Mouse (Mus musculus) neural tube, embryonic 15.5 days (tissue): ENCODE data around the gene Ahdc1. TPM values are rescaled to one million over a fixed set of nuclear protein-coding genes. Genes with fewer than 3 reads are reported as not detected.

Source experiments
- ATAC-seq: fragments of 200-750 bp; cut with Nextera tagmentation; 2 replicates; pipeline ENCODE4 v1.8.0; 2017; ENCODE audit warnings: mild to moderate bottlenecking, moderate TSS enrichment, moderate library complexity; ENCODE audit not compliant: low FRiP score
- H3K27ac ChIP-seq: fragments of 300-500 bp; sonication (generic); replicated peaks from 2 replicates; pipeline ENCODE4 v1.5.1; 2015; ENCODE audit warnings: mild to moderate bottlenecking, inconsistent platforms
- H3K27me3 ChIP-seq: fragments of 300-500 bp; sonication (generic); replicated peaks from 2 replicates; pipeline ENCODE4 v1.6.1; 2015; ENCODE audit warnings: inconsistent platforms
- H3K36me3 ChIP-seq: fragments of 300-500 bp; sonication (generic); 2 replicates; pipeline ENCODE4 v1.6.1; 2015; ENCODE audit warnings: inconsistent platforms
- H3K4me1 ChIP-seq: fragments of 300-500 bp; sonication (generic); 2 replicates; pipeline ENCODE4 v1.6.1; 2015; ENCODE audit warnings: inconsistent platforms
- H3K4me2 ChIP-seq: fragments of 300-500 bp; sonication (generic); 2 replicates; pipeline ENCODE4 v1.6.1; 2015; ENCODE audit warnings: inconsistent platforms, mild to moderate bottlenecking, moderate library complexity
- H3K4me3 ChIP-seq: fragments of 300-500 bp; sonication (generic); replicated peaks from 2 replicates; pipeline ENCODE4 v1.5.1; 2015; ENCODE audit warnings: mild to moderate bottlenecking, inconsistent platforms
- H3K9ac ChIP-seq: fragments of 300-500 bp; sonication (generic); replicated peaks from 2 replicates; pipeline ENCODE4 v1.6.1; 2015; ENCODE audit warnings: mild to moderate bottlenecking, inconsistent platforms
- H3K9me3 ChIP-seq: fragments of 300-500 bp; sonication (generic); replicated peaks from 2 replicates; pipeline ENCODE4 v1.6.1; 2016; ENCODE audit warnings: inconsistent platforms
- WGBS: fragments of 180-500 bp; shearing (Covaris S2); methylation state at CpG from one replicate; pipeline ENCODE4 v1.1.7; 2015; ENCODE audit warnings: mixed read lengths; 5-methylcytosine and 5-hydroxymethylcytosine counted together
- polyA plus RNA-seq: library from polyadenylated mRNA; unstranded; fragments of >200 nt; fragmentation: Nextera tagmentation; extraction: Ambion mirVana; gene quantifications from 2 replicates; pipeline ENCODE4 v1.2.1, GENCODE M21; 2015

The Ahdc1 gene
- polyA plus RNA-seq, 1 experiment from 2014 or later = 11.0 TPM

GRCm38 (mm10) chr4:133052029-133052745, 41.1 kb downstream of the Ahdc1 start:
- H3K9ac ChIP-seq = no peak overlapping the region; the same call in 1 of the 2 replicates

GRCm38 (mm10) chr4:133052995-133053572, 42.0 kb downstream of the Ahdc1 start:
- Histone ChIP-seq H3K27ac (peak overlapping the region; percentile 74; the same call in 1 of the 2 replicates), H3K9ac (no peak overlapping the region), H3K36me3 (no peaks in the 10 kb centered on the region), H3K9me3 (no peaks in the 10 kb centered on the region), H3K27me3 (no peaks in the 10 kb centered on the region), H3K4me2 (no peak overlapping the region), H3K4me3 (no peak overlapping the region), H3K4me1 (peaks cover 80% of the 10 kb centered on the region)
- WGBS = 86% methylated on average over 13 of the region's 13 CpGs
- no peak for ATAC-seq

More at GRCm38 (mm10) chr4:133052029-133052745, 41.1 kb downstream of the Ahdc1 start:
- H3K4me2 ChIP-seq = no peak overlapping the region
- H3K4me3 ChIP-seq = no peak overlapping the region
- no peak for ATAC-seq
- no peaks in the 10 kb centered on the region for H3K27me3 ChIP-seq
- H3K4me1 ChIP-seq = peaks cover 80% of the 10 kb centered on the region
- H3K27ac ChIP-seq = peak overlapping the region; percentile 74
- H3K36me3 ChIP-seq = no peaks in the 10 kb centered on the region
- 32% methylated on average over 6 of the region's 6 CpGs for WGBS
- no peaks in the 10 kb centered on the region for H3K9me3 ChIP-seq

GRCm38 (mm10) chr4:133054530-133054929, 43.5 kb downstream of the Ahdc1 start:
- Histone ChIP-seq H3K36me3 (no peaks in the 10 kb centered on the region), H3K9me3 (no peaks in the 10 kb centered on the region), H3K4me3 (no peak overlapping the region), H3K4me1 (peaks cover 79% of the 10 kb centered on the region), H3K27ac (no peak overlapping the region), H3K4me2 (no peak overlapping the region), H3K27me3 (no peaks in the 10 kb centered on the region), H3K9ac (no peak overlapping the region)
- no peak for ATAC-seq
- whole genome bisulfite sequencing = 85% methylated on average over 6 of the region's 6 CpGs

- H3K27ac ChIP-seq = peak overlapping the region; percentile 24
- H3K9me3 ChIP-seq = no peaks in the 10 kb centered on the region
- ATAC-seq = no peak
- no peak overlapping the region for H3K9ac ChIP-seq
- no peak overlapping the region for H3K4me3 ChIP-seq
- no peaks in the 10 kb centered on the region; the same call in 1 of the 2 replicates for H3K36me3 ChIP-seq
- no peaks in the 10 kb centered on the region for H3K27me3 ChIP-seq
- peaks cover 73% of the 10 kb centered on the region for H3K4me1 ChIP-seq
- no peak overlapping the region for H3K4me2 ChIP-seq
- WGBS = 73% methylated on average over 8 of the region's 8 CpGs
These were observed 44.3 kb downstream of the Ahdc1 start for GRCm38 (mm10) chr4:133055163-133055951.

GRCm38 (mm10) chr4:133056069-133056890, 45.2 kb downstream of the Ahdc1 start:
- whole genome bisulfite sequencing = 9% methylated on average over 14 of the region's 15 CpGs
- H3K9ac ChIP-seq = no peak overlapping the region
- peaks cover 9% of the 10 kb centered on the region for H3K36me3 ChIP-seq
- no peak overlapping the region for H3K4me3 ChIP-seq
- peaks cover 64% of the 10 kb centered on the region for H3K4me1 ChIP-seq
- H3K9me3 ChIP-seq = no peaks in the 10 kb centered on the region
- no peaks in the 10 kb centered on the region for H3K27me3 ChIP-seq
- peak overlapping the region; percentile 19 for H3K4me2 ChIP-seq
- peak overlapping the region; percentile 24 for H3K27ac ChIP-seq
- ATAC-seq = peak; percentile 60

- Histone ChIP-seq H3K4me1 (peaks cover 51% of the 10 kb centered on the region), H3K9ac (no peak overlapping the region)
- WGBS = 42% methylated on average over 7 of the region's 7 CpGs
These were observed 46.5 kb downstream of the Ahdc1 start for GRCm38 (mm10) chr4:133057389-133058122.

GRCm38 (mm10) chr4:133058123-133058453, 47.0 kb downstream of the Ahdc1 start:
- Histone ChIP-seq H3K9ac (no peak overlapping the region), H3K9me3 (no peaks in the 10 kb centered on the region), H3K4me3 (no peak overlapping the region), H3K36me3 (peaks cover 27% of the 10 kb centered on the region), H3K4me1 (peaks cover 46% of the 10 kb centered on the region), H3K27me3 (no peaks in the 10 kb centered on the region), H3K27ac (peak overlapping the region; percentile 19), H3K4me2 (no peak overlapping the region)
- 88% methylated on average over 4 of the region's 4 CpGs for WGBS
- no peak for ATAC-seq

More at GRCm38 (mm10) chr4:133057389-133058122, 46.5 kb downstream of the Ahdc1 start:
- Histone ChIP-seq H3K4me2 (no peak overlapping the region), H3K4me3 (no peak overlapping the region), H3K9me3 (no peaks in the 10 kb centered on the region), H3K27ac (peak overlapping the region; percentile 62), H3K27me3 (no peaks in the 10 kb centered on the region), H3K36me3 (peaks cover 22% of the 10 kb centered on the region)
- no peak for ATAC-seq

GRCm38 (mm10) chr4:133058513-133059480, 47.7 kb downstream of the Ahdc1 start:
- no peaks in the 10 kb centered on the region for H3K9me3 ChIP-seq
- no peak overlapping the region for H3K4me3 ChIP-seq
- peaks cover 34% of the 10 kb centered on the region for H3K36me3 ChIP-seq
- H3K27ac ChIP-seq = peak overlapping the region; percentile 33; the same call in 1 of the 2 replicates
- no peaks in the 10 kb centered on the region for H3K27me3 ChIP-seq
- 77% methylated on average over 11 of the region's 11 CpGs for WGBS
- no peak for ATAC-seq
- peaks cover 44% of the 10 kb centered on the region for H3K4me1 ChIP-seq
- no peak overlapping the region for H3K4me2 ChIP-seq
- H3K9ac ChIP-seq = no peak overlapping the region

GRCm38 (mm10) chr4:133060702-133061101, 49.6 kb downstream of the Ahdc1 start:
- Histone ChIP-seq H3K4me3 (no peak overlapping the region), H3K36me3 (peaks cover 53% of the 10 kb centered on the region), H3K9ac (no peak overlapping the region), H3K27ac (no peak overlapping the region), H3K4me2 (no peak overlapping the region), H3K4me1 (peaks cover 34% of the 10 kb centered on the region), H3K9me3 (no peaks in the 10 kb centered on the region), H3K27me3 (no peaks in the 10 kb centered on the region)
- 94% methylated on average over 11 of the region's 11 CpGs for WGBS
- no peak for ATAC-seq

GRCm38 (mm10) chr4:133061798-133062197, 50.7 kb downstream of the Ahdc1 start:
- Histone ChIP-seq H3K4me2 (no peak overlapping the region), H3K9me3 (no peaks in the 10 kb centered on the region), H3K4me1 (peaks cover 26% of the 10 kb centered on the region), H3K36me3 (peaks cover 64% of the 10 kb centered on the region), H3K27me3 (no peaks in the 10 kb centered on the region), H3K9ac (no peak overlapping the region), H3K27ac (no peak overlapping the region), H3K4me3 (no peak overlapping the region)
- no peak for ATAC-seq
- WGBS = 95% methylated on average over 20 of the region's 20 CpGs
